Mouse (Mus musculus): ENCODE data around the gene Sh3tc1. TPM values are rescaled to one million over a fixed set of nuclear protein-coding genes. Genes with fewer than 3 reads are reported as not detected.

The Sh3tc1 gene
- polyA plus RNA-seq, 1 experiment from 2014 or later = 5.0 TPM

- Histone ChIP-seq H3K4me1 (no peaks in the 10 kb centered on the region), H3K9me3 (replicated peaks) (no peaks in the 10 kb centered on the region), H3K36me3 (no peaks in the 10 kb centered on the region), H3K9ac (no peak overlapping the region), H3K27ac (replicated peaks) (no peak overlapping the region), H3K4me2 (replicated peaks) (no peak overlapping the region), H3K27me3 (no peaks in the 10 kb centered on the region), H3K4me3 (replicated peaks) (no peak overlapping the region)
- WGBS = 68% methylated on average over 4 of the region's 4 CpGs
- no peak for ATAC-seq (ENCODE audit: insufficient number of reproducible peaks, low FRiP score, low TSS enrichment, low read depth)
Observed at GRCm38 (mm10) chr5:35702582-35703140, 37.1 kb downstream of the Sh3tc1 start.

- no peaks in the 10 kb centered on the region for H3K4me1 ChIP-seq
- H3K27me3 ChIP-seq = no peaks in the 10 kb centered on the region
- ATAC-seq (ENCODE audit: insufficient number of reproducible peaks, low FRiP score, low TSS enrichment, low read depth) = no peak
- H3K9me3 ChIP-seq (replicated peaks) = no peaks in the 10 kb centered on the region
- H3K36me3 ChIP-seq = no peaks in the 10 kb centered on the region
- H3K9ac ChIP-seq = no peak overlapping the region
- H3K27ac ChIP-seq (replicated peaks) = no peak overlapping the region
- WGBS = 50% methylated on average over 6 of the region's 6 CpGs
- no peak overlapping the region for H3K4me3 ChIP-seq (replicated peaks)
- no peak overlapping the region for H3K4me2 ChIP-seq (replicated peaks)
Observed at GRCm38 (mm10) chr5:35701042-35701441, 38.7 kb downstream of the Sh3tc1 start.

- Histone ChIP-seq H3K4me1 (0 out of 2 replicates have a peak, but pooled peaks cover 7% of the 10 kb centered on the region), H3K27ac (replicated peaks) (no peak overlapping the region), H3K4me2 (replicated peaks) (no peak overlapping the region), H3K36me3 (no peaks in the 10 kb centered on the region), H3K9ac (no peak overlapping the region), H3K4me3 (replicated peaks) (no peak overlapping the region), H3K27me3 (no peaks in the 10 kb centered on the region), H3K9me3 (replicated peaks) (no peaks in the 10 kb centered on the region)
- 29% methylated on average over 5 of the region's 5 CpGs for WGBS
- ATAC-seq (ENCODE audit: insufficient number of reproducible peaks, low FRiP score, low TSS enrichment, low read depth) = no peak
Observed at GRCm38 (mm10) chr5:35695815-35696214, 44.0 kb downstream of the Sh3tc1 start.

- 0 out of 2 replicates have a peak, but pooled peaks cover 24% of the 10 kb centered on the region for H3K4me1 ChIP-seq
- no peak overlapping the region for H3K9ac ChIP-seq
- no peak overlapping the region for H3K4me3 ChIP-seq (replicated peaks)
- 64% methylated on average over 4 of the region's 4 CpGs for WGBS
- H3K27ac ChIP-seq (replicated peaks) = no peak overlapping the region
- no peaks in the 10 kb centered on the region for H3K27me3 ChIP-seq
- H3K4me2 ChIP-seq (replicated peaks) = no peak overlapping the region
- no peak for ATAC-seq (ENCODE audit: insufficient number of reproducible peaks, low FRiP score, low TSS enrichment, low read depth)
- no peaks in the 10 kb centered on the region for H3K36me3 ChIP-seq
- H3K9me3 ChIP-seq (replicated peaks) = no peaks in the 10 kb centered on the region
Observed at GRCm38 (mm10) chr5:35693638-35694037, 46.1 kb downstream of the Sh3tc1 start.

GRCm38 (mm10) chr5:35691246-35691645 is 48.5 kb downstream of the Sh3tc1 start:
- H3K4me1 ChIP-seq = peaks cover 34% of the 10 kb centered on the region
- no peak overlapping the region for H3K4me2 ChIP-seq (replicated peaks)
- WGBS = 48% methylated on average over 11 of the region's 11 CpGs
- no peak overlapping the region for H3K4me3 ChIP-seq (replicated peaks)
- no peak overlapping the region for H3K27ac ChIP-seq (replicated peaks)
- H3K9ac ChIP-seq = no peak overlapping the region
- no peaks in the 10 kb centered on the region for H3K27me3 ChIP-seq
- no peaks in the 10 kb centered on the region for H3K36me3 ChIP-seq
- H3K9me3 ChIP-seq (replicated peaks) = no peaks in the 10 kb centered on the region
- no peak for ATAC-seq (ENCODE audit: insufficient number of reproducible peaks, low FRiP score, low TSS enrichment, low read depth)

- Histone ChIP-seq H3K9me3 (replicated peaks) (no peaks in the 10 kb centered on the region), H3K27ac (replicated peaks) (no peak overlapping the region), H3K36me3 (no peaks in the 10 kb centered on the region), H3K4me3 (replicated peaks) (no peak overlapping the region), H3K27me3 (no peaks in the 10 kb centered on the region), H3K9ac (no peak overlapping the region), H3K4me2 (replicated peaks) (no peak overlapping the region), H3K4me1 (peaks cover 34% of the 10 kb centered on the region)
- ATAC-seq (ENCODE audit: insufficient number of reproducible peaks, low FRiP score, low TSS enrichment, low read depth) = no peak
- 69% methylated on average over 8 of the region's 8 CpGs for WGBS
Observed at GRCm38 (mm10) chr5:35690485-35691165, 49.2 kb downstream of the Sh3tc1 start.

GRCm38 (mm10) chr5:35689374-35689773 is 50.4 kb downstream of the Sh3tc1 start:
- Histone ChIP-seq H3K27ac (replicated peaks) (no peak overlapping the region), H3K4me1 (peaks cover 34% of the 10 kb centered on the region), H3K9ac (no peak overlapping the region), H3K9me3 (replicated peaks) (no peaks in the 10 kb centered on the region), H3K4me2 (replicated peaks) (no peak overlapping the region), H3K36me3 (no peaks in the 10 kb centered on the region), H3K4me3 (replicated peaks) (no peak overlapping the region), H3K27me3 (no peaks in the 10 kb centered on the region)
- ATAC-seq (ENCODE audit: insufficient number of reproducible peaks, low FRiP score, low TSS enrichment, low read depth) = no peak

GRCm38 (mm10) chr5:35688851-35689250 is 50.9 kb downstream of the Sh3tc1 start:
- H3K36me3 ChIP-seq = no peaks in the 10 kb centered on the region

GRCm38 (mm10) chr5:35687098-35687497 is 52.7 kb downstream of the Sh3tc1 start:
- Histone ChIP-seq H3K9me3 (replicated peaks) (no peaks in the 10 kb centered on the region), H3K36me3 (no peaks in the 10 kb centered on the region), H3K27ac (replicated peaks) (no peak overlapping the region), H3K27me3 (no peaks in the 10 kb centered on the region), H3K4me2 (replicated peaks) (no peak overlapping the region), H3K4me1 (peaks cover 34% of the 10 kb centered on the region), H3K9ac (no peak overlapping the region), H3K4me3 (replicated peaks) (no peak overlapping the region)
- 48% methylated on average over 5 of the region's 5 CpGs for WGBS
- ATAC-seq (ENCODE audit: insufficient number of reproducible peaks, low FRiP score, low TSS enrichment, low read depth) = peak; percentile 79; the same call in 1 of the 2 replicates

More at GRCm38 (mm10) chr5:35688851-35689250, 50.9 kb downstream of the Sh3tc1 start:
- Histone ChIP-seq H3K4me2 (replicated peaks) (no peak overlapping the region), H3K27ac (replicated peaks) (no peak overlapping the region), H3K9ac (no peak overlapping the region), H3K4me1 (peaks cover 34% of the 10 kb centered on the region), H3K9me3 (replicated peaks) (no peaks in the 10 kb centered on the region), H3K27me3 (no peaks in the 10 kb centered on the region), H3K4me3 (replicated peaks) (no peak overlapping the region)
- 71% methylated on average over 2 of the region's 2 CpGs for WGBS
- ATAC-seq (ENCODE audit: insufficient number of reproducible peaks, low FRiP score, low TSS enrichment, low read depth) = no peak

GRCm38 (mm10) chr5:35686336-35686735 is 53.5 kb downstream of the Sh3tc1 start:
- Histone ChIP-seq H3K27me3 (no peaks in the 10 kb centered on the region), H3K4me2 (replicated peaks) (no peak overlapping the region), H3K27ac (replicated peaks) (no peak overlapping the region), H3K36me3 (no peaks in the 10 kb centered on the region), H3K4me3 (replicated peaks) (no peak overlapping the region), H3K9me3 (replicated peaks) (no peaks in the 10 kb centered on the region), H3K4me1 (peaks cover 32% of the 10 kb centered on the region), H3K9ac (no peak overlapping the region)
- 62% methylated on average over 4 of the region's 4 CpGs for WGBS
- no peak for ATAC-seq (ENCODE audit: insufficient number of reproducible peaks, low FRiP score, low TSS enrichment, low read depth)

GRCm38 (mm10) chr5:35685079-35685478 is 54.7 kb downstream of the Sh3tc1 start:
- ATAC-seq (ENCODE audit: insufficient number of reproducible peaks, low FRiP score, low TSS enrichment, low read depth) = no peak
- Histone ChIP-seq H3K27me3 (peaks cover 12% of the 10 kb centered on the region), H3K27ac (replicated peaks) (no peak overlapping the region), H3K4me3 (replicated peaks) (no peak overlapping the region), H3K36me3 (no peaks in the 10 kb centered on the region), H3K4me1 (peaks cover 19% of the 10 kb centered on the region), H3K9me3 (replicated peaks) (no peaks in the 10 kb centered on the region), H3K9ac (no peak overlapping the region), H3K4me2 (replicated peaks) (no peak overlapping the region)
- 63% methylated on average over 3 of the region's 3 CpGs for WGBS

- Histone ChIP-seq H3K4me2 (replicated peaks) (no peak overlapping the region), H3K9ac (no peak overlapping the region), H3K27me3 (peaks cover 47% of the 10 kb centered on the region), H3K4me3 (replicated peaks) (no peak overlapping the region), H3K27ac (replicated peaks) (no peak overlapping the region), H3K4me1 (peaks cover 11% of the 10 kb centered on the region), H3K9me3 (replicated peaks) (no peaks in the 10 kb centered on the region), H3K36me3 (no peaks in the 10 kb centered on the region)
- 48% methylated on average over 2 of the region's 2 CpGs for WGBS
- no peak for ATAC-seq (ENCODE audit: insufficient number of reproducible peaks, low FRiP score, low TSS enrichment, low read depth)
Observed at GRCm38 (mm10) chr5:35680958-35681357, 58.8 kb downstream of the Sh3tc1 start.

Data from embryonic facial prominence, embryonic 15.5 days (tissue).